Mouse (Mus musculus): ENCODE measurements around the gene Plxna2.

- TF ChIP-seq POLR2A (IDR thresholded peaks at IDR 0.05; ENCODE audit: borderline replicate concordance, low read depth, low read length) = no peak
- no peak for TF ChIP-seq CTCF (IDR thresholded peaks at IDR 0.05; ENCODE audit: low read depth, low read length)
Measured at GRCm38 (mm10) chr1:194774754-194775153, 156.7 kb downstream of the Plxna2 start.
